Mouse (Mus musculus) MEL (cell line): ENCODE results near the gene Gm49673.
"Not testable (repeated sequence)": the region's sequence is repeated elsewhere in the genome, so short reads cannot be mapped to it uniquely, and the experiment has no call there.

Experiments used
- CHD1 ChIP-seq: IDR thresholded peaks from 2 replicates; pipeline ENCODE4 v1.6.1; 2012; ENCODE audit warnings: low read depth, mild to moderate bottlenecking, inconsistent platforms, low read length, improper control_type of control experiment
- CTCF ChIP-seq, 3 experiments: IDR thresholded peaks in 2 of 3; conservative IDR thresholded peaks in 1 of 3; 2 replicates each; pipeline ENCODE4 v1.5.1; 2011 to 2012; ENCODE audit warnings: low read length in 3 of 3, low read depth in 2 of 3, mild to moderate bottlenecking in 2 of 3, improper control_type of control experiment in 1 of 3, inconsistent platforms in 1 of 3, mixed read lengths in 1 of 3, moderate library complexity in 1 of 3; ENCODE audit not compliant: control insufficient read depth in 1 of 3, insufficient read depth in 1 of 3, poor library complexity in 1 of 3, severe bottlenecking in 1 of 3
- E2F4 ChIP-seq: IDR thresholded peaks from 2 replicates; pipeline ENCODE4 v1.6.1; 2011; ENCODE audit warnings: low read depth, low read length, improper control_type of control experiment, borderline replicate concordance
- EP300 ChIP-seq, 2 experiments: IDR thresholded peaks; 2 replicates each; pipeline ENCODE4 v1.6.1; 2011; ENCODE audit warnings: improper control_type of control experiment in 2 of 2, low read length in 2 of 2, low read depth in 1 of 2, mild to moderate bottlenecking in 1 of 2
- GABPA ChIP-seq: IDR thresholded peaks from 2 replicates; pipeline ENCODE4 v1.6.1; 2012; ENCODE audit warnings: low read depth, mild to moderate bottlenecking, inconsistent platforms, low read length, improper control_type of control experiment, moderate library complexity
- MAFK ChIP-seq: IDR thresholded peaks from 2 replicates; pipeline ENCODE4 v1.6.1; 2011; ENCODE audit warnings: low read depth, mild to moderate bottlenecking, low read length, improper control_type of control experiment, borderline replicate concordance
- MYC ChIP-seq: IDR thresholded peaks from 2 replicates; pipeline ENCODE4 v1.6.1; 2011; ENCODE audit warnings: low read depth, mild to moderate bottlenecking, low read length, improper control_type of control experiment, moderate library complexity
- NRF1 ChIP-seq: IDR thresholded peaks from 2 replicates; pipeline ENCODE4 v1.6.1; 2014; ENCODE audit warnings: low read depth, mild to moderate bottlenecking, inconsistent platforms, low read length, improper control_type of control experiment, moderate library complexity; ENCODE audit not compliant: poor library complexity, insufficient read depth, severe bottlenecking
- POLR2AphosphoS2 ChIP-seq: IDR thresholded peaks from 2 replicates; pipeline ENCODE4 v1.6.1; 2011; ENCODE audit warnings: low read length, improper control_type of control experiment
- SIN3A ChIP-seq: IDR thresholded peaks from 2 replicates; pipeline ENCODE4 v1.6.1; 2012; ENCODE audit warnings: low read length, improper control_type of control experiment, inconsistent platforms
- TCF12 ChIP-seq: IDR thresholded peaks from 2 replicates; pipeline ENCODE4 v1.6.1; 2014; ENCODE audit warnings: low read depth, mild to moderate bottlenecking, inconsistent platforms, low read length, improper control_type of control experiment, moderate library complexity
- UBTF ChIP-seq: IDR thresholded peaks from 2 replicates; pipeline ENCODE4 v1.6.1; 2012; ENCODE audit warnings: low read depth, mild to moderate bottlenecking, inconsistent platforms, low read length, improper control_type of control experiment, moderate library complexity, borderline replicate concordance; ENCODE audit not compliant: insufficient read depth
- USF1 ChIP-seq: IDR thresholded peaks from 2 replicates; pipeline ENCODE4 v1.6.1; 2014; ENCODE audit warnings: low read depth, mild to moderate bottlenecking, inconsistent platforms, low read length, improper control_type of control experiment, moderate library complexity

DNA sequence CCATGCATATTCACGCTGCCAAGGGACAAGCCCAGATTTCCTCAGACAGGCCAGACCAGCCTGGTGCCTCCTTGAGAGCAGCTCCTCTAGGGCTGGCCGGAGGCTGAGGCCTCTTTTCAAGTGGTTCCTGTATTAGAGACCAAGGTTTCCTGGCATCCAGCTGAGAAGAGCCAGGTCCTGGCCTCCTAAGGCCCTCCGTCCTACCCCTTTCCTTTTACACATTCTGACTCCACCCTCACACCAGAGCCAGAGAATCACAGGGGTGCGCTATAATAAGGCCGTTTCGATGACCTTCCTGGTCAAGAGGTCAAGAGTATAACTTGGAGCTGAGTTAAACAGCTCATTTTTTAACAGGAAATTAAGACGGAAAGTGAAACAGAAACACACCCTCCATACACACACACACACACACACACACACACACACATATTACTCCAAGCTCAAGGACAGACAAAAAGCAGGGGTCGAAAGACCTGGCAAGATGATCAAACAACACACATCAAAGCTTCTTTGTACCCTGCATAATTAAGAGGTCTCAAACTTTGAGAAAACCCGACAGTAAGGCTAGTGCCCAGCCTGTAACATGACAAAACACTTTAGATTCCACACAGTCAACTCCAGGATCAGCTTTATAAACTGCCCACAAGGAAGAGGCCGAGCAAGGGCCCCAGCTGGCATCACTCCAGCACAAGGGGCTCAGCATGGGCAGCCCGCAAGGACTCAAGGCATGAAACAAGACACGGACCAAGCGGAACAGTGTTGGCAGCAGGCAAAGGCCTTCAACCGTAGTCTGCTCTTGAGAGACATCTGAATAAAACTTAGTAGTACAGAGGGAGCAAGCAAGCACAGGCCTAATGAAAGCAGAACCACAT, 3.5 kb downstream of the Gm49673 start:
- TF ChIP-seq E2F4; CTCF (IDR thresholded peaks at IDR 0.05 in 2 of 3, conservative IDR thresholded peaks at IDR 0.05 in 1 of 3; ENCODE audit: control insufficient read depth in 1 of 3, insufficient read depth in 1 of 3, low read depth in 2 of 3, low read length in 3 of 3, poor library complexity in 1 of 3, severe bottlenecking in 1 of 3); POLR2AphosphoS2; CHD1; MAFK; SIN3A; UBTF; EP300 (IDR thresholded peaks at IDR 0.05; ENCODE audit: low read depth in 1 of 2, low read length in 2 of 2); USF1; NRF1; GABPA; MYC; TCF12: not testable (repeated sequence)
